Comparison of ENCODE assay signal across 10 mouse cellular contexts in the genomic region with DNA sequence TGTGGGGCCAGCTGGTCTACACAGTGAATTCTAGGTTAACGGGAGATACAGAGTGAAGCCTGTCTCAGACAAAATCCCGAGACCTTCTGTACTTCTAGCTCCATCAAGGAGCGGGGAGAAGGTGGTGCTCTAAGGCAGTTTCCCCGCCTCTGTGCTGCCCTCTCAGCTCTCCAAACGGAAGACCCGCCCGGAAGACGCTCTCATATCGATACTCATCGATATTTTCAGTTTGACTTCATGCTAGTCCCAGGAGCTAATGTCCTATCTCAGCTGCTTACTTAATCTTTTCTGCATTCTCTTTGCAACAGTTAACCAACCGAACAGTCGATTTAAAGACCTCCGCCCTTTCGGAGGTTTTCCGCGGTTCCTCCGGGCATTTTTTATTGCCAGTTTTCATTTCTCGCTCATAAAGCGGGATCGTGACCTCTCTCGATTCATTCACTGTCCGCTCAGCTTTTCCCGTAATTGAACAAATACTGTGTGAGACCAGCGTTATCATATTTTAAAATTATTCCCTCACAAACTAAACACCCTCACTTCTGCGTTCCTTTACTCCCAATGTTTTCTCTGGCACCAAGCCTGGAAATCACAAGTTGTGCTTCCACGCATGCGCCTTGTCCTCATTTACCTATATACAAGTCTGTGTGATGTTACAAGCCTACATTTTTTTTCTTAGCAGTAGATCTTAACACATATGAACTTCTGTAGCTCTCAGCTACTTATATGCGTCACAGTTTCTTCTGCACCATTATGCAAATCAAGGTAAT. TPM values are rescaled to one million over a fixed set of nuclear protein-coding genes. Genes with fewer than 3 reads are reported as not detected.
DNase-seq lines count a peak whose midpoint lies in the region; ATAC-seq and TF ChIP-seq lines count a peak whose summit lies in the region.
"Had no signal": no experiment of that assay in that cellular context is flagged by ENCODE, and none has a peak within 500 bp of the region (broad histone marks: within the 10 kb centered on the region; RNA-seq: fewer than 3 reads in every experiment).

No protein-coding gene starts in this region.

- DNase-seq in heart, adult 9 months (ENCODE audit: low spot score in 2 of 2): no peak
- no peak for DNase-seq in midbrain, postnatal 0 days (ENCODE audit: low spot score)
- peak; percentile 46 for DNase-seq in kidney, postnatal 0 days (ENCODE audit: low spot score)
- peak; percentile 20 for DNase-seq in yolk sac, embryonic 10.5 days (ENCODE audit: low spot score)
- no peak for DNase-seq in layer of hippocampus, adult 8-10 months (ENCODE audit: low spot score in 2 of 2)
- no peak for DNase-seq in frontal cortex, postnatal 14 days (ENCODE audit: low spot score in 2 of 2)
- DNase-seq: adrenal gland, postnatal 14 days had no signal

- H3K9me3 ChIP-seq in heart, embryonic 11.5 days (replicated peaks; ENCODE audit: control insufficient read depth, low read length): no peaks in the 10 kb centered on the region
- H3K9me3 ChIP-seq in midbrain, postnatal 0 days (ENCODE audit: low read length): no peaks in the 10 kb centered on the region
- H3K9me3 ChIP-seq in midbrain, embryonic 15.5 days: no peaks in the 10 kb centered on the region
- H3K9me3 ChIP-seq in kidney, postnatal 0 days (replicated peaks; ENCODE audit: low read length): no peaks in the 10 kb centered on the region

- TF ChIP-seq CTCF in midbrain, postnatal 0 days (IDR thresholded peaks at IDR 0.05): no peak
- TF ChIP-seq CTCF in kidney, postnatal 0 days (IDR thresholded peaks at IDR 0.05; ENCODE audit: low read depth): no peak

- no peak overlapping the region for H3K27ac ChIP-seq in heart, embryonic 11.5 days (ENCODE audit: low read depth, low read length)
- H3K27ac ChIP-seq in midbrain, postnatal 0 days (ENCODE audit: low read depth, low read length): no peak overlapping the region
- no peak overlapping the region for H3K27ac ChIP-seq in midbrain, embryonic 15.5 days
- H3K27ac ChIP-seq in kidney, postnatal 0 days: no peak overlapping the region
- H3K27ac ChIP-seq: left cerebral cortex, adult 2 months had no signal

- ATAC-seq in heart, embryonic 11.5 days (replicated peaks; ENCODE audit: insufficient number of reproducible peaks, low FRiP score, low TSS enrichment): no peak; the same call in 1 of the 2 replicates
- ATAC-seq in midbrain, postnatal 0 days (ENCODE audit: low FRiP score): no peak
- ATAC-seq in midbrain, embryonic 15.5 days (replicated peaks): no peak
- ATAC-seq in kidney, postnatal 0 days (replicated peaks; ENCODE audit: low FRiP score, low read depth): no peak

- H3K4me2 ChIP-seq in heart, embryonic 11.5 days: peak overlapping the region; percentile 1; the same call in 1 of the 2 replicates
- 0 out of 2 replicates have a peak overlapping the region, but pooled peaks have one; percentile 6 for H3K4me2 ChIP-seq in midbrain, postnatal 0 days (ENCODE audit: low read depth, low read length, poor library complexity, severe bottlenecking)
- H3K4me2 ChIP-seq in midbrain, embryonic 15.5 days: no peak overlapping the region
- H3K4me2 ChIP-seq in kidney, postnatal 0 days (ENCODE audit: low read length): peak overlapping the region; percentile 51

- H3K9ac ChIP-seq in heart, embryonic 11.5 days (ENCODE audit: low read depth, low read length): no peak overlapping the region
- H3K9ac ChIP-seq in midbrain, postnatal 0 days (replicated peaks; ENCODE audit: low read length, poor library complexity, severe bottlenecking): no peak overlapping the region
- H3K9ac ChIP-seq in midbrain, embryonic 15.5 days: no peak overlapping the region
- H3K9ac ChIP-seq in kidney, postnatal 0 days (ENCODE audit: low read depth, low read length): no peak overlapping the region

- H3K36me3 ChIP-seq in heart, embryonic 11.5 days (ENCODE audit: control insufficient read depth, insufficient read depth, low read length): no peaks in the 10 kb centered on the region
- no peaks in the 10 kb centered on the region for H3K36me3 ChIP-seq in midbrain, postnatal 0 days (ENCODE audit: insufficient read depth, low read length)
- H3K36me3 ChIP-seq in midbrain, embryonic 15.5 days (replicated peaks): no peaks in the 10 kb centered on the region
- no peaks in the 10 kb centered on the region for H3K36me3 ChIP-seq in kidney, postnatal 0 days (ENCODE audit: insufficient read depth, low read length)

- H3K4me3 ChIP-seq in heart, embryonic 11.5 days (ENCODE audit: low read depth, low read length): no peak overlapping the region
- no peak overlapping the region for H3K4me3 ChIP-seq in midbrain, postnatal 0 days (ENCODE audit: low read depth, low read length)
- no peak overlapping the region for H3K4me3 ChIP-seq in midbrain, embryonic 15.5 days
- H3K4me3 ChIP-seq in kidney, postnatal 0 days (replicated peaks; ENCODE audit: low read depth, low read length): peak overlapping the region; percentile 23; the same call in 1 of the 2 replicates
- H3K4me3 ChIP-seq: left cerebral cortex, adult 2 months had no signal

- 64% methylated on average over 28 of the region's 28 CpGs for WGBS in heart, embryonic 11.5 days (ENCODE audit: insufficient replicate concordance)
- 79% methylated on average over 28 of the region's 28 CpGs for WGBS in midbrain, postnatal 0 days
- WGBS in midbrain, embryonic 15.5 days: 77% methylated on average over 28 of the region's 28 CpGs
- 55% methylated on average over 28 of the region's 28 CpGs for WGBS in kidney, postnatal 0 days

- no peaks in the 10 kb centered on the region for H3K27me3 ChIP-seq in heart, embryonic 11.5 days (ENCODE audit: control insufficient read depth, insufficient read depth, low read length)
- no peaks in the 10 kb centered on the region for H3K27me3 ChIP-seq in midbrain, postnatal 0 days (ENCODE audit: insufficient read depth, low read length)
- H3K27me3 ChIP-seq in midbrain, embryonic 15.5 days (replicated peaks): no peaks in the 10 kb centered on the region
- H3K27me3 ChIP-seq in kidney, postnatal 0 days (ENCODE audit: insufficient read depth, low read length): no peaks in the 10 kb centered on the region

- no peaks in the 10 kb centered on the region for H3K4me1 ChIP-seq in heart, embryonic 11.5 days (ENCODE audit: control insufficient read depth, insufficient read depth, low read length)
- no peaks in the 10 kb centered on the region for H3K4me1 ChIP-seq in midbrain, postnatal 0 days (ENCODE audit: insufficient read depth, low read length)
- H3K4me1 ChIP-seq in midbrain, embryonic 15.5 days: 0 out of 2 replicates have a peak, but pooled peaks cover 3% of the 10 kb centered on the region
- H3K4me1 ChIP-seq in kidney, postnatal 0 days (replicated peaks; ENCODE audit: insufficient read depth, low read length): no peaks in the 10 kb centered on the region

RNA-seq across cellular contexts. Expression of gene Srprb, which starts 10.9 kb away (rescaled TPM):
- polyA plus RNA-seq in heart, embryonic 11.5 days (2014; fragmentation: Nextera tagmentation; extraction: Ambion mirVana): 47.3 and 50.6 TPM in 2 replicates
- 50.7 and 52.5 TPM in 2 replicates for total RNA-seq in midbrain, postnatal 0 days (2014; rRNA removed)
- polyA plus RNA-seq in midbrain, postnatal 0 days (2015; fragmentation: Nextera tagmentation; extraction: Ambion mirVana): 44.5 and 49.7 TPM in 2 replicates
- 59.3 and 59.8 TPM in 2 replicates for polyA plus RNA-seq in midbrain, embryonic 15.5 days (2015; fragmentation: Nextera tagmentation; extraction: Ambion mirVana)
- polyA plus RNA-seq in kidney, postnatal 0 days (2015; fragmentation: Nextera tagmentation; extraction: Ambion mirVana): 46.2 and 51.1 TPM in 2 replicates
- total RNA-seq in layer of hippocampus, adult 8-10 months (2022): 10 to 100 TPM; 19.5 to 22.9 (median 22.1) TPM

RNA-seq across cellular contexts. Expression of gene Gm20425, which starts 17.3 kb away (rescaled TPM):
- polyA plus RNA-seq in heart, embryonic 11.5 days (2014; fragmentation: Nextera tagmentation; extraction: Ambion mirVana): 0.44 and 2.0 TPM in 2 replicates
- total RNA-seq in midbrain, postnatal 0 days (2014; rRNA removed): 3.0 TPM in 1 of 2 replicates, not detected in the other
- 2.1 and 4.5 TPM in 2 replicates for polyA plus RNA-seq in midbrain, postnatal 0 days (2015; fragmentation: Nextera tagmentation; extraction: Ambion mirVana)
- polyA plus RNA-seq in midbrain, embryonic 15.5 days (2015; fragmentation: Nextera tagmentation; extraction: Ambion mirVana): 0.37 TPM in 1 of 2 replicates, not detected in the other
- 1.9 and 3.2 TPM in 2 replicates for polyA plus RNA-seq in kidney, postnatal 0 days (2015; fragmentation: Nextera tagmentation; extraction: Ambion mirVana)
- total RNA-seq in layer of hippocampus, adult 8-10 months (2022): 10 to 100 TPM in 3 of 4 experiments, 1 to 10 TPM in 1; 7.4 to 13.1 (median 12.1) TPM

RNA-seq across cellular contexts. Expression of gene Trf, which starts 17.4 kb away (rescaled TPM):
- 45.7 and 88.4 TPM in 2 replicates for polyA plus RNA-seq in heart, embryonic 11.5 days (2014; fragmentation: Nextera tagmentation; extraction: Ambion mirVana)
- 14.2 and 29.9 TPM in 2 replicates for total RNA-seq in midbrain, postnatal 0 days (2014; rRNA removed)
- 22.5 and 22.7 TPM in 2 replicates for polyA plus RNA-seq in midbrain, postnatal 0 days (2015; fragmentation: Nextera tagmentation; extraction: Ambion mirVana)
- polyA plus RNA-seq in midbrain, embryonic 15.5 days (2015; fragmentation: Nextera tagmentation; extraction: Ambion mirVana): 35.0 and 39.6 TPM in 2 replicates
- polyA plus RNA-seq in kidney, postnatal 0 days (2015; fragmentation: Nextera tagmentation; extraction: Ambion mirVana): 23.5 and 26.0 TPM in 2 replicates
- total RNA-seq in layer of hippocampus, adult 8-10 months (2022): 100 to 1,000 TPM; 300 to 648 (median 402) TPM

Comparison
In these comparisons a context has a peak if more than half of its experiments do, and no peak if none do; other contexts are left out.
1. DNase-seq: peak in kidney, postnatal 0 days (single experiment) and yolk sac, embryonic 10.5 days (single experiment); none in heart, adult 9 months (0 of 2), midbrain, postnatal 0 days (single experiment), layer of hippocampus, adult 8-10 months (0 of 2) and frontal cortex, postnatal 14 days (0 of 2).